Mouse (Mus musculus): ENCODE measurements at regions not wholly inside any gene's neighbourhood (a gene's known extent, or its start where the extent isn't known, plus 50 kb on each side); places are given as distances from the start of the nearest gene placed in this dataset.
"Not testable (repeated sequence)": the region's sequence is repeated elsewhere in the genome, so short reads cannot be mapped to it uniquely, and the experiment has no call there.

GRCm38 (mm10) chr9:94146787-94147186 lies 391.1 kb downstream of the 1190002N15Rik start:
- H3K27me3 ChIP-seq (ENCODE audit: control insufficient read depth, insufficient read depth, low read length), result no peaks in the 10 kb centered on the region
- H3K36me3 ChIP-seq (ENCODE audit: control insufficient read depth, insufficient read depth, low read length), result no peaks in the 10 kb centered on the region
- ATAC-seq (replicated peaks; ENCODE audit: insufficient number of reproducible peaks, low FRiP score, low TSS enrichment), result no peak
- no peak overlapping the region for H3K4me2 ChIP-seq
- no peak overlapping the region for H3K4me3 ChIP-seq (ENCODE audit: low read depth, low read length)
- H3K4me1 ChIP-seq (ENCODE audit: control insufficient read depth, insufficient read depth, low read length), result no peaks in the 10 kb centered on the region
- H3K9ac ChIP-seq (ENCODE audit: low read depth, low read length), result no peak overlapping the region
- H3K9me3 ChIP-seq (replicated peaks; ENCODE audit: control insufficient read depth, low read length), result no peaks in the 10 kb centered on the region
- H3K27ac ChIP-seq (ENCODE audit: low read depth, low read length), result no peak overlapping the region
- WGBS (ENCODE audit: insufficient replicate concordance), result 77% methylated on average over 3 of the region's 3 CpGs

GRCm38 (mm10) chr9:94136444-94136843 lies 401.4 kb downstream of the 1190002N15Rik start:
- H3K27ac ChIP-seq (ENCODE audit: low read depth, low read length), result no peak overlapping the region
- no peak overlapping the region for H3K9ac ChIP-seq (ENCODE audit: low read depth, low read length)
- no peaks in the 10 kb centered on the region for H3K27me3 ChIP-seq (ENCODE audit: control insufficient read depth, insufficient read depth, low read length)
- H3K4me2 ChIP-seq, result no peak overlapping the region
- H3K36me3 ChIP-seq (ENCODE audit: control insufficient read depth, insufficient read depth, low read length), result no peaks in the 10 kb centered on the region
- no peaks in the 10 kb centered on the region for H3K9me3 ChIP-seq (replicated peaks; ENCODE audit: control insufficient read depth, low read length)
- ATAC-seq (replicated peaks; ENCODE audit: insufficient number of reproducible peaks, low FRiP score, low TSS enrichment), result no peak
- H3K4me3 ChIP-seq (ENCODE audit: low read depth, low read length), result no peak overlapping the region
- no peaks in the 10 kb centered on the region for H3K4me1 ChIP-seq (ENCODE audit: control insufficient read depth, insufficient read depth, low read length)
- 11% methylated on average over 1 of the region's 1 CpGs for WGBS (ENCODE audit: insufficient replicate concordance)

GRCm38 (mm10) chr9:94133682-94134081 lies 404.2 kb downstream of the 1190002N15Rik start:
- H3K27ac ChIP-seq (ENCODE audit: low read depth, low read length), result no peak overlapping the region
- no peaks in the 10 kb centered on the region for H3K9me3 ChIP-seq (replicated peaks; ENCODE audit: control insufficient read depth, low read length)
- no peaks in the 10 kb centered on the region for H3K4me1 ChIP-seq (ENCODE audit: control insufficient read depth, insufficient read depth, low read length)
- H3K4me2 ChIP-seq, result no peak overlapping the region
- no peaks in the 10 kb centered on the region for H3K27me3 ChIP-seq (ENCODE audit: control insufficient read depth, insufficient read depth, low read length)
- no peaks in the 10 kb centered on the region for H3K36me3 ChIP-seq (ENCODE audit: control insufficient read depth, insufficient read depth, low read length)
- H3K4me3 ChIP-seq (ENCODE audit: low read depth, low read length), result no peak overlapping the region
- no peak overlapping the region for H3K9ac ChIP-seq (ENCODE audit: low read depth, low read length)
- no peak for ATAC-seq (replicated peaks; ENCODE audit: insufficient number of reproducible peaks, low FRiP score, low TSS enrichment)
- 79% methylated on average over 2 of the region's 2 CpGs for WGBS (ENCODE audit: insufficient replicate concordance)

- 61% methylated on average over 1 of the region's 1 CpGs for WGBS (ENCODE audit: insufficient replicate concordance)
- no peaks in the 10 kb centered on the region for H3K27me3 ChIP-seq (ENCODE audit: control insufficient read depth, insufficient read depth, low read length)
- H3K9ac ChIP-seq (ENCODE audit: low read depth, low read length), result no peak overlapping the region
Observed at GRCm38 (mm10) chr9:94131367-94131766, 406.5 kb downstream of the 1190002N15Rik start.

GRCm38 (mm10) chr9:94116961-94117360 lies 420.9 kb downstream of the 1190002N15Rik start:
- no peak overlapping the region for H3K27ac ChIP-seq (ENCODE audit: low read depth, low read length)
- ATAC-seq (replicated peaks; ENCODE audit: insufficient number of reproducible peaks, low FRiP score, low TSS enrichment), result no peak
- H3K4me3 ChIP-seq (ENCODE audit: low read depth, low read length), result no peak overlapping the region
- H3K36me3 ChIP-seq (ENCODE audit: control insufficient read depth, insufficient read depth, low read length), result no peaks in the 10 kb centered on the region
- no peaks in the 10 kb centered on the region for H3K4me1 ChIP-seq (ENCODE audit: control insufficient read depth, insufficient read depth, low read length)
- 87% methylated on average over 5 of the region's 5 CpGs for WGBS (ENCODE audit: insufficient replicate concordance)
- no peaks in the 10 kb centered on the region for H3K27me3 ChIP-seq (ENCODE audit: control insufficient read depth, insufficient read depth, low read length)
- no peak overlapping the region for H3K4me2 ChIP-seq
- H3K9me3 ChIP-seq (replicated peaks; ENCODE audit: control insufficient read depth, low read length), result no peaks in the 10 kb centered on the region
- H3K9ac ChIP-seq (ENCODE audit: low read depth, low read length), result no peak overlapping the region

More at GRCm38 (mm10) chr9:94131367-94131766, 406.5 kb downstream of the 1190002N15Rik start:
- no peak overlapping the region for H3K27ac ChIP-seq (ENCODE audit: low read depth, low read length)
- H3K4me3 ChIP-seq (ENCODE audit: low read depth, low read length), result no peak overlapping the region
- no peaks in the 10 kb centered on the region for H3K9me3 ChIP-seq (replicated peaks; ENCODE audit: control insufficient read depth, low read length)
- H3K4me1 ChIP-seq (ENCODE audit: control insufficient read depth, insufficient read depth, low read length), result no peaks in the 10 kb centered on the region
- H3K4me2 ChIP-seq, result no peak overlapping the region
- H3K36me3 ChIP-seq (ENCODE audit: control insufficient read depth, insufficient read depth, low read length), result no peaks in the 10 kb centered on the region
- ATAC-seq (replicated peaks; ENCODE audit: insufficient number of reproducible peaks, low FRiP score, low TSS enrichment), result no peak

GRCm38 (mm10) chr9:94107701-94108100 lies 430.2 kb downstream of the 1190002N15Rik start:
- H3K36me3 ChIP-seq (ENCODE audit: control insufficient read depth, insufficient read depth, low read length); H3K27me3 ChIP-seq (ENCODE audit: control insufficient read depth, insufficient read depth, low read length); H3K4me2 ChIP-seq; H3K9ac ChIP-seq (ENCODE audit: low read depth, low read length); H3K9me3 ChIP-seq (replicated peaks; ENCODE audit: control insufficient read depth, low read length); ATAC-seq (replicated peaks; ENCODE audit: insufficient number of reproducible peaks, low FRiP score, low TSS enrichment); H3K4me1 ChIP-seq (ENCODE audit: control insufficient read depth, insufficient read depth, low read length); H3K4me3 ChIP-seq (ENCODE audit: low read depth, low read length); H3K27ac ChIP-seq (ENCODE audit: low read depth, low read length): not testable (repeated sequence)
- 67% methylated on average over 1 of the region's 1 CpGs for WGBS (ENCODE audit: insufficient replicate concordance)

- Histone ChIP-seq H3K9me3 (replicated peaks; ENCODE audit: control insufficient read depth, low read length) (no peaks in the 10 kb centered on the region), H3K27me3 (ENCODE audit: control insufficient read depth, insufficient read depth, low read length) (no peaks in the 10 kb centered on the region), H3K4me2 (no peak overlapping the region), H3K9ac (ENCODE audit: low read depth, low read length) (no peak overlapping the region), H3K36me3 (ENCODE audit: control insufficient read depth, insufficient read depth, low read length) (no peaks in the 10 kb centered on the region), H3K4me1 (ENCODE audit: control insufficient read depth, insufficient read depth, low read length) (no peaks in the 10 kb centered on the region), H3K27ac (ENCODE audit: low read depth, low read length) (no peak overlapping the region), H3K4me3 (ENCODE audit: low read depth, low read length) (no peak overlapping the region)
- ATAC-seq (replicated peaks; ENCODE audit: insufficient number of reproducible peaks, low FRiP score, low TSS enrichment), result no peak
- WGBS (ENCODE audit: insufficient replicate concordance), result 74% methylated on average over 4 of the region's 4 CpGs
Observed at GRCm38 (mm10) chr9:94104669-94105068, 433.2 kb downstream of the 1190002N15Rik start.

GRCm38 (mm10) chr9:94101958-94102357 lies 435.9 kb downstream of the 1190002N15Rik start:
- no peaks in the 10 kb centered on the region for H3K36me3 ChIP-seq (ENCODE audit: control insufficient read depth, insufficient read depth, low read length)
- WGBS (ENCODE audit: insufficient replicate concordance), result 82% methylated on average over 3 of the region's 3 CpGs

GRCm38 (mm10) chr9:94094800-94095199 lies 443.1 kb downstream of the 1190002N15Rik start:
- 76% methylated on average over 2 of the region's 2 CpGs for WGBS (ENCODE audit: insufficient replicate concordance)
- no peaks in the 10 kb centered on the region for H3K27me3 ChIP-seq (ENCODE audit: control insufficient read depth, insufficient read depth, low read length)

More at GRCm38 (mm10) chr9:94101958-94102357, 435.9 kb downstream of the 1190002N15Rik start:
- no peak overlapping the region for H3K4me3 ChIP-seq (ENCODE audit: low read depth, low read length)
- no peaks in the 10 kb centered on the region for H3K27me3 ChIP-seq (ENCODE audit: control insufficient read depth, insufficient read depth, low read length)
- ATAC-seq (replicated peaks; ENCODE audit: insufficient number of reproducible peaks, low FRiP score, low TSS enrichment), result no peak
- H3K27ac ChIP-seq (ENCODE audit: low read depth, low read length), result no peak overlapping the region
- H3K4me1 ChIP-seq (ENCODE audit: control insufficient read depth, insufficient read depth, low read length), result no peaks in the 10 kb centered on the region
- no peaks in the 10 kb centered on the region for H3K9me3 ChIP-seq (replicated peaks; ENCODE audit: control insufficient read depth, low read length)
- H3K9ac ChIP-seq (ENCODE audit: low read depth, low read length), result no peak overlapping the region
- no peak overlapping the region for H3K4me2 ChIP-seq

More at GRCm38 (mm10) chr9:94094800-94095199, 443.1 kb downstream of the 1190002N15Rik start:
- H3K4me2 ChIP-seq, result no peak overlapping the region
- H3K36me3 ChIP-seq (ENCODE audit: control insufficient read depth, insufficient read depth, low read length), result no peaks in the 10 kb centered on the region
- no peak overlapping the region for H3K4me3 ChIP-seq (ENCODE audit: low read depth, low read length)
- no peaks in the 10 kb centered on the region for H3K4me1 ChIP-seq (ENCODE audit: control insufficient read depth, insufficient read depth, low read length)
- no peak for ATAC-seq (replicated peaks; ENCODE audit: insufficient number of reproducible peaks, low FRiP score, low TSS enrichment)
- no peak overlapping the region for H3K9ac ChIP-seq (ENCODE audit: low read depth, low read length)
- no peaks in the 10 kb centered on the region for H3K9me3 ChIP-seq (replicated peaks; ENCODE audit: control insufficient read depth, low read length)
- no peak overlapping the region for H3K27ac ChIP-seq (ENCODE audit: low read depth, low read length)

All from heart, embryonic 11.5 days (tissue).